Mouse (Mus musculus) yolk sac, embryonic 10.5 days (tissue): ENCODE data around the gene Isy1.
"Not testable (repeated sequence)": the region's sequence is repeated elsewhere in the genome, so short reads cannot be mapped to it uniquely, and the experiment has no call there.

Experiments
- DNase-seq: peaks from one replicate; pipeline ENCODE4 v3.0.0-alpha.2; 2017; ENCODE audit warnings: low spot score

Isy1 gene

DNA sequence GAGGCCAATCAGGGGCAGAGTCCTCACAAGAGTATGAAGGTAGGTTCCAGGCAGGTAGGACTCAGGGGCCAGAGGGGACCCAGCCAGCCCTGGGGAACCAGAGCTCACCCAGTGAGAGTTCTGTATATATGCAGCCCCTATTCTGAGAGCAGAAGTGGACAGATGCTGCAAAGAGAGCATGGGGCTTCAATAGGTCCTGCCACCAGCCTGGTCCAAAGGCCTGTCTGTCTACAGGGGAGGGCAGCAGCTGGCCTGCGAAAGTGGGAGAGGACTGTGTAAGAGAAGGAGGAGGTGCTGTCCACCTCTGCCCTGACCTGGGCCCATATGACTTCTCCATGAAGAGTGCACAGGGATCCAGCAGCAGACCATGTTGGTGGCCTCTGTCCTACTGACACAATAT lies 61.9 kb downstream of the Isy1 start:
- no peak for DNase-seq

DNA sequence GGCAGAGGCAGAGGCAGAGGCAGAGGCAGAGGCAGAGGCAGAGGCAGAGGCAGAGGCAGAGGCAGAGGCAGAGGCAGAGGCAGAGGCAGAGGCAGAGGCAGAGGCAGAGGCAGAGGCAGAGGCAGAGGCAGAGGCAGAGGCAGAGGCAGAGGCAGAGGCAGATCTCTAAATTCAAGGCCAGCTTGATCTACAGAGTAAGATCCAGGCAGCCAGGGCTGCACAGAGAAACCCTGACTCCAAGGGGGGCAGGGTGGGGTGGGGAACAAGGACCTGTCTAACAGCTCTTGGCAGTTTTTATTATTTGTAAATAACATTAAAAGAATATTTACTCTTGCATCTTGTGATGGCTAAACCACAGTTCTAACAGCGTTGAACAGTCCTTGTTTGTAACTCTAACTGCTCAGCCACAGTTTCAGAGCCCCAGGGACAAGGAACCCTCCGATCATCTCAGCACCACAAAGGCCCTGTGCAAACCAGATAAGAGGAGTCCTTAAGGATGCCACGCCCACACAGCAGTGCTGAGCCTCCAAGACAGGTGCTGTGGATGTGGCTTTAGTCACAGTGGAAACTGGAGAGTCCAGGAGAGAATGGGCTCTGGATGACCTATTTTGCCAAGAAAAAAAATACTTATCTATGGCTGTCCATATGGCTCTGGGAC lies 62.9 kb downstream of the Isy1 start:
- peak; percentile 15 for DNase-seq

DNA sequence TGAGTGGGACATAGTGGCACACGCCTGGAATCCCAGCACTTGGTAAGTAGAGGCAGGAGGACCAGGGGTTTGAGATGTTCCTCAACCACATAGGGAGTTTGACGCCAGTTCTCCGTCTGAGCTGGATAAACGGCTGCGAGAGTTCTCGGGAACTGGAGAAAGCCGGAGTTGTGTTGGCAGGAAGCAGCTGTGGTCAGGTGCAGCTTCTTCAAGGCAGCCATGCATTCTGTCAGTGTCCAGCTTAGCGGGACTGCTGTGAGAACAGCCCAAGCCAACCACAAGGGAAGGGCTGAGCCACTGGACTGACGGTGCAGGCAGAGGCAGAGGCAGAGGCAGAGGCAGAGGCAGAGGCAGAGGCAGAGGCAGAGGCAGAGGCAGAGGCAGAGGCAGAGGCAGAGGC lies 63.7 kb downstream of the Isy1 start:
- DNase-seq: no peak

DNA sequence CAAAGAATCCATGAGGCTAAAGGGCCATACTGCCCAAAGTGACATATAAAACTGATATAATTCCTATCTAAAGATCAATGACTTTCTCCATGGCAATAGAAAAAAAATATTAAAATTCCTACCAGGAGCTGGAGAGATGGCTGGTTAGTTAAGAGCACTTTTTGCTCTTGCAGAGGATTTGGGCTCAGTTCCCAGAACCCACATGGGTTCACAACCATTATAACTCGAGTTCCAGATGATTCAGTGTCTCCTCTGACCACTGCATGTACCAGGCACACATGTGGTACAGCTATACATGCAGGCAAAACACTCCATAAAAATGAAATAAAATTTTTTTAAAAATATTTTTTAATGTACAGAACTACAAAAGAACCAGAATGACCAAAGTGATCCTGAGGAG lies 64.1 kb downstream of the Isy1 start:
- no peak for DNase-seq

- no peak for DNase-seq
Observed at GRCm38 (mm10) chr6:87770626-87771025, 68.0 kb downstream of the Isy1 start.

GRCm38 (mm10) chr6:87764296-87764695 lies 74.3 kb downstream of the Isy1 start:
- DNase-seq: not testable (repeated sequence)
